Mouse (Mus musculus) forebrain, embryonic 14.5 days (tissue): ENCODE measurements around the gene Ak4. TPM values are rescaled to one million over a fixed set of nuclear protein-coding genes. Genes with fewer than 3 reads are reported as not detected.

Source experiments
- ATAC-seq: fragments of 200-750 bp; cut with Nextera tagmentation; 2 replicates; pipeline ENCODE4 v1.8.0; 2017; ENCODE audit warnings: mild to moderate bottlenecking, moderate library complexity
- DNase-seq: peaks from one replicate; pipeline ENCODE4 v3.0.0-alpha.2; 2015; ENCODE audit warnings: low spot score
- H3K27ac ChIP-seq: fragments of 300-500 bp; sonication (generic); 2 replicates; pipeline ENCODE4 v1.5.1; 2014; ENCODE audit warnings: low read depth, mild to moderate bottlenecking, control low read depth, low read length, moderate library complexity
- H3K27me3 ChIP-seq: fragments of 300-500 bp; sonication (generic); replicated peaks from 2 replicates; pipeline ENCODE4 v1.6.1; 2014; ENCODE audit warnings: low read length, control low read depth, mixed read lengths; ENCODE audit not compliant: control insufficient read depth, insufficient read depth
- H3K36me3 ChIP-seq: fragments of 300-500 bp; sonication (generic); 2 replicates; pipeline ENCODE4 v1.6.1; 2014; ENCODE audit warnings: low read length, control low read depth; ENCODE audit not compliant: control insufficient read depth, insufficient read depth
- H3K4me1 ChIP-seq: fragments of 300-500 bp; sonication (generic); 2 replicates; pipeline ENCODE4 v1.6.1; 2014; ENCODE audit warnings: antibody characterized with exemption, low read length, control low read depth; ENCODE audit not compliant: control insufficient read depth, insufficient read depth
- H3K4me2 ChIP-seq: fragments of 300-500 bp; sonication (generic); 2 replicates; pipeline ENCODE4 v1.6.1; 2014; ENCODE audit warnings: mild to moderate bottlenecking, control low read depth, low read length
- H3K4me3 ChIP-seq: fragments of 300-500 bp; sonication (generic); 2 replicates; pipeline ENCODE4 v1.5.1; 2014; ENCODE audit warnings: low read depth, low read length, control low read depth
- H3K9ac ChIP-seq: fragments of 300-500 bp; sonication (generic); 2 replicates; pipeline ENCODE4 v1.6.1; 2014; ENCODE audit warnings: mild to moderate bottlenecking, low read length, control low read depth, moderate library complexity
- H3K9me3 ChIP-seq: fragments of 300-500 bp; sonication (generic); replicated peaks from 2 replicates; pipeline ENCODE4 v1.6.1; 2016; ENCODE audit warnings: low read length, control low read depth, mixed read lengths; ENCODE audit not compliant: control insufficient read depth
- WGBS: fragments of 180-500 bp; shearing (Covaris S2); extraction: QIAGEN DNeasy Blood & Tissue Kit; methylation state at CpG from one replicate; pipeline ENCODE4 v1.1.7; 2014; 5-methylcytosine and 5-hydroxymethylcytosine counted together
- polyA plus RNA-seq: library from polyadenylated mRNA; unstranded; fragments of >200 nt; fragmentation: Nextera tagmentation; extraction: Ambion mirVana; gene quantifications from 2 replicates; pipeline ENCODE4 v1.2.1, GENCODE M21; 2014

Ak4 gene
- polyA plus RNA-seq, 1 experiment from 2014 or later, result 4.6 TPM

DNA sequence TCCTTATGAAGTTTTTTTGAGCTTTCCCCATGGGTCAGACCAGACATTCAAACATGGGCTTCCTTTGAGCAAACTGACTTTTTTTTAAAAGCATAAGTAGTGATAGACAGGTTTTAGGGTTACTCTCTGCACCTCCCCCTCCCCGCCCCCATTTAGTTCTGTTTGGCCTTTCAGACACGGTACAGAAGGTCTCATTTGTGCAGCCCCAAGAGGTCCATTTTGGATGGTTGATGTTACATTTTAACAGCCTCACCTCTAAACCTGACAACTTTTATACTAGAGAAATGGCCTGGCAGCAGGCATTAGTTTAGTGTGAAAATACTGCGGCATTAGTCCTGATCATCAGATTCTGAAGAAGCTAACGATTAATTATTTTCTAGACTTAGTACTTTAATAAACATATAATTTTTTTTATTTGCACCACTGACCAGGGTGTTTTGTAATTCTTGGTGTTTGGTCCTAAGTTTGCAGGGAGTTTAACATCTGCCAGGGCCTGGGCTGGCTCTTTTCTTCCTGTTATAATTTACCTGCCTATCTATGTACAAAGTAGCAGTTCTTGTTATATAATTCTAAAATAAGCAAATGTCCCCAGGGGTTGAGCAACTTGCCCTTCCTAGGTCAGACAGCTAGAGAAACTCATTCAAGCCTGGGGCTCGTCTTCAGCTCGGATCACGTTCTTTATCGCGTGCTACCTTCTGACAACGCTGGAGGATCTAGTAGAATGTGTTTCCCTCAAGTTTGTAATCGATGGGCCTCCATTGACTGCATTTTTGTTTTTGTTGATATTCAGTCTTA lies 9.0 kb downstream of the Ak4 start:
- DNase-seq, result no peak
- no peak for ATAC-seq
- no peaks in the 10 kb centered on the region for H3K27me3 ChIP-seq
- no peak overlapping the region for H3K4me2 ChIP-seq
- 87% methylated on average over 11 of the region's 11 CpGs for WGBS
- H3K4me1 ChIP-seq, result no peaks in the 10 kb centered on the region
- 0 out of 2 replicates have a peak, but pooled peaks cover 3% of the 10 kb centered on the region for H3K36me3 ChIP-seq
- no peak overlapping the region for H3K9ac ChIP-seq
- H3K4me3 ChIP-seq, result no peak overlapping the region
- no peaks in the 10 kb centered on the region for H3K9me3 ChIP-seq
- no peak overlapping the region for H3K27ac ChIP-seq

DNA sequence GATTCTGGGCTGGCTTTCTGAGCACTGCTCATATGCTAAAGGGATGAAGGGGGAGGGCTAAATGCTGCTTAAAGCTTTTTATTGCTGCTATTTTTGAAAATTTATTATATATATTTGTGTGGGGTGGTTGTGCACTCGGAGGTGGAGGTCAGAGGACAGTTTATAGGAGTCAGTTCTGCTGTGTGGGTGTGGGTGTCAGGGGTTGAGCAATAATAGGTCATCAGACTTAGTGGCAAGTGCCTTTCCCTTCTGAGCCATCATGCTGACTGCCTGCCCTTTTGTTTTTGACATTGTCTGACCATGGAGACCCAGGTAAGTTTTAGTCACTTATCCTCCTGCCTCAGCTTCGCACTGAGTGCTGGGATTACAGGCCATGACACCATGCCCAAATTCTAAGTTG lies 10.0 kb downstream of the Ak4 start:
- H3K4me2 ChIP-seq, result no peak overlapping the region
- DNase-seq (no peak), ATAC-seq (no peak)
- no peak overlapping the region for H3K9ac ChIP-seq
- H3K27me3 ChIP-seq, result no peaks in the 10 kb centered on the region
- no peak overlapping the region for H3K4me3 ChIP-seq
- H3K4me1 ChIP-seq, result no peaks in the 10 kb centered on the region
- H3K27ac ChIP-seq, result no peak overlapping the region
- H3K36me3 ChIP-seq, result 0 out of 2 replicates have a peak, but pooled peaks cover 3% of the 10 kb centered on the region
- H3K9me3 ChIP-seq, result no peaks in the 10 kb centered on the region
- WGBS, result 92% methylated on average over 2 of the region's 2 CpGs

DNA sequence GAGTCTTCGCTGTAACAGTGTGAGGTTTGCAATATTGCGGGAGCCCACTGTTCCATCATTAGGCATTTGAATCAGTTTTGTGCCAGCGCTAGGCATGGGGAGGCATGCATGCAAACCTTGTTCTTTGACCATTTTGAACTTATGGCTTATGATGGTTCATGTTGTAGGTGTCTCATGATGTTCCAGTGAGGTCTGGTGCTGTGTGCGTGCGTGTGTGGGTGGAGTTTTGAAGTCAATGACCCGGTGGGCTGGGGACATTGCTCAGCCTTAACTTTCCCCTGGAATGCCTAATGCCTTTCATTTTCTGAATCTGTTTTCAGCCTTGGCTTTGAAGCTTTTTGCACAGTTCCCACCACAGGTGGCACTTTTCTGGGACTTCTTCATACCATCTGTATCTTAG lies 10.9 kb downstream of the Ak4 start:
- Histone ChIP-seq H3K27ac (no peak overlapping the region), H3K4me1 (no peaks in the 10 kb centered on the region)

DNA sequence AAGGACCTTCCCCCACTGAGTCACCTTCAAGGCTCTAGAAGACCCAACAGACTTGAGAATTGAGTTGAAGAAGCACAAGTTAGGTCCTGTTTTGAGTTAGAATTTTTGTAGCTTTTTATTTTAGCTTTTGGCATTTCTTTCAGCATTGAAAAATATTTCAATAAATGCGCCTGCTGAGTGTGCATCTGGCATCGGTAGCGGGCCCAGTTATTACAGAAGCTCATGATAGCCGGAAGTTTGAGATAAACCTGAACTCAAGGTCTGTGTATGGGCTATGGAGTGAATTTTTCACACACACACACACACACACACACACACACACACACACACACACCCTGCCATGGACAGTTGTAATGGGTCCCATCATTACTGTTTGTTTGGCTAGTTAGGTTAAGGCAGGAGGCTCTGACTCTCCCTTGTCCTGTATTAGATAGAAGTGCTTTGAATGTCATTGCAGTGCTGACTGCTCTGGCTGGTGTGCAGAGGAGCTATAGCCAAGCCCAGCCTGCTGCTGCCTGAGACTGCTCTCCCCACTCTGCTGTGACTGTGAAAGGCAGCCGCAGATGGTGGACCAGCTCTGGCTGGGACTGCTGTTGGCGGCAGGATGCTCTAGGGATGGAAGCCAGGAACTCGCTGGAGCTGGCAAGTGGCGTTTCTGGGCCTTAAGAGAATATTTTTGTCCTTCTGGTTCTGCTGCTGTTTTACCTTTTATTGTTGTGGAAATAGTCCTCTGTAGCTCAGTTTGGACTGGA lies 17.9 kb downstream of the Ak4 start:
- WGBS, result 75% methylated on average over 8 of the region's 8 CpGs
- no peaks in the 10 kb centered on the region; the same call in 1 of the 2 replicates for H3K4me1 ChIP-seq
- H3K9me3 ChIP-seq, result no peaks in the 10 kb centered on the region
- peak overlapping the region; percentile 33; the same call in 1 of the 2 replicates for H3K27ac ChIP-seq
- no peaks in the 10 kb centered on the region for H3K36me3 ChIP-seq
- no peak overlapping the region for H3K4me3 ChIP-seq
- no peak overlapping the region for H3K4me2 ChIP-seq
- no peak overlapping the region for H3K9ac ChIP-seq
- ATAC-seq (peak; percentile 93), DNase-seq (peak; percentile 82)
- no peaks in the 10 kb centered on the region for H3K27me3 ChIP-seq

More for the DNA sequence above, 10.9 kb downstream of the Ak4 start:
- no peak for DNase-seq
- H3K9me3 ChIP-seq, result no peaks in the 10 kb centered on the region
- no peak overlapping the region for H3K9ac ChIP-seq
- no peak for ATAC-seq
- WGBS, result 95% methylated on average over 6 of the region's 6 CpGs
- no peaks in the 10 kb centered on the region for H3K27me3 ChIP-seq
- H3K4me2 ChIP-seq, result no peak overlapping the region
- H3K36me3 ChIP-seq, result 0 out of 2 replicates have a peak, but pooled peaks cover 3% of the 10 kb centered on the region
- no peak overlapping the region for H3K4me3 ChIP-seq

DNA sequence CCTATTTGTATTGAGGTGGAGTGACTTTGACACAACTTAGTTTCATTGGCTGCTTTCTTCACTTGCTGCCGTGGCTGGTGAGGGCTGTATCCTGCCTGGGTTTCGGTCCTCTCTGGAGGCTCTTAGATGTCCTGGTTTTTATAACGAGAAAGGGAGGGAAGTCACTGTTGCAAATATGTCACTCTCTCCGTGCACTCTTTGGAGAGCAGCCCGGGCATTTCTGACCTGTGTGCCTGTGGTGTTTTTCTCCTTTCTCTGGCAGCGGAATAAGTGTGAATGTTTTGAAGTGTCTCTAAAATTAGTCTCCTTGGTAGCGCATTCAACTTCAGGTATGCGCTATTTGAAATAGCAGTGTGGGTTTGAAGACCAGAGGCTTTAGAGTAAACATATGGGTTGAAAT lies 19.2 kb downstream of the Ak4 start:
- Histone ChIP-seq H3K4me2 (no peak overlapping the region), H3K36me3 (no peaks in the 10 kb centered on the region), H3K27me3 (no peaks in the 10 kb centered on the region), H3K4me3 (no peak overlapping the region), H3K9me3 (no peaks in the 10 kb centered on the region), H3K4me1 (no peaks in the 10 kb centered on the region; the same call in 1 of the 2 replicates), H3K27ac (no peak overlapping the region), H3K9ac (no peak overlapping the region)
- no peak for DNase-seq
- no peak for ATAC-seq
- 68% methylated on average over 8 of the region's 8 CpGs for WGBS

DNA sequence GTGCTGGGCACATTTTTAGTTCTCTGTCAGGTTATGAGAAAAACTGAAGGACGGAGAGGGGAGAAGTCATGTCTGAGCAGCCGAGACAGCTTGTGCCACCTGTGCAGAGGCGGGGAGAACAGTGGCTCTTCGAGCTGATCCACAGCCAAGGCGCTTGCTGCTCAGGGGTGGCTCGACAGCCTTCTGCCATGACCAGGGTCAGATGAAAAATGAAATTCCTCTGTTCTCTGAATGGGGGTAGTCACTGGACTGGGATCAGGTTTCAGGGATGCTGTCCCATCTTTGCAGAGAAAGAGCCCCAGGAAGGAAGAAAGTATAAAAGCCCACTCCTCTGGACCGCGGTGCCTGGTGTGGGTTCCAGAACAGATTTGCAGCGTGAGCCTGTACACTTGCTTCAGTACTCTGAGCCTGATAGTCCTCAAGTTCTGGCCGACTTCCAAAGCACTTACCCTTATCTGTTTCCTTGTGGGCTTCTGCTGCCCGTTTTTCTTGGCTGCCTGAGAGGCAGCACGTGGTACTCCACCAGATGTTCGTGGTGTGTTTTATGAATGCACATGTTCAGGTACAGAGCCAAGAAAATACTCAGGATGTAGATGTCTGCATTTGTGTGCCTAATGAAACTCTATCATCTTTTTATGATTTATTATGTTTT lies 20.8 kb downstream of the Ak4 start:
- H3K4me1 ChIP-seq, result no peaks in the 10 kb centered on the region; the same call in 1 of the 2 replicates
- 69% methylated on average over 13 of the region's 13 CpGs for WGBS
- no peak overlapping the region for H3K4me2 ChIP-seq
- H3K9ac ChIP-seq, result no peak overlapping the region
- peak; percentile 70 for DNase-seq
- H3K27ac ChIP-seq, result no peak overlapping the region
- no peaks in the 10 kb centered on the region for H3K9me3 ChIP-seq
- H3K4me3 ChIP-seq, result no peak overlapping the region
- H3K36me3 ChIP-seq, result no peaks in the 10 kb centered on the region
- peak; percentile 49 for ATAC-seq
- no peaks in the 10 kb centered on the region for H3K27me3 ChIP-seq

DNA sequence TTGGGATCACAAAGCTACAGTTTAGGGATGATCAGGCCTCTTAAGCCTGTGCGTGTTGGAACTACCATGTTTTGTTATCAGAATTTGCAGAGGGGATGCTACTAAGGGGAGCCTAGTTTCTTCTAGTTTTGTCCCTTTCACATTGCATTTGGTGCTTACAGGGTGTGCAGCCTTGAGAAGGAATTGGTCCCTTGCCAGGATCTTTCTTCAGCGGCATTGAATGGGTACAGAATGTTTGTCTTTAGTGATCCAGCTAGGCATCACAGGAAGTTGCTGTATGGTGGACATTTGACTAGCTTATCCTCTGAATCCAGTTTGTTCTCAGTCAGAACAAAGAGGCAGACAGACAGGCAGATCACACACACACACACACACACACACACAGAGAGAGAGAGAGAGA lies 23.7 kb downstream of the Ak4 start:
- Histone ChIP-seq H3K4me2 (no peak overlapping the region), H3K9me3 (no peaks in the 10 kb centered on the region), H3K4me3 (no peak overlapping the region), H3K9ac (no peak overlapping the region), H3K27ac (no peak overlapping the region), H3K36me3 (no peaks in the 10 kb centered on the region), H3K27me3 (no peaks in the 10 kb centered on the region), H3K4me1 (no peaks in the 10 kb centered on the region; the same call in 1 of the 2 replicates)
- ATAC-seq (no peak), DNase-seq (peak; percentile 63)
- 52% methylated on average over 2 of the region's 2 CpGs for WGBS

DNA sequence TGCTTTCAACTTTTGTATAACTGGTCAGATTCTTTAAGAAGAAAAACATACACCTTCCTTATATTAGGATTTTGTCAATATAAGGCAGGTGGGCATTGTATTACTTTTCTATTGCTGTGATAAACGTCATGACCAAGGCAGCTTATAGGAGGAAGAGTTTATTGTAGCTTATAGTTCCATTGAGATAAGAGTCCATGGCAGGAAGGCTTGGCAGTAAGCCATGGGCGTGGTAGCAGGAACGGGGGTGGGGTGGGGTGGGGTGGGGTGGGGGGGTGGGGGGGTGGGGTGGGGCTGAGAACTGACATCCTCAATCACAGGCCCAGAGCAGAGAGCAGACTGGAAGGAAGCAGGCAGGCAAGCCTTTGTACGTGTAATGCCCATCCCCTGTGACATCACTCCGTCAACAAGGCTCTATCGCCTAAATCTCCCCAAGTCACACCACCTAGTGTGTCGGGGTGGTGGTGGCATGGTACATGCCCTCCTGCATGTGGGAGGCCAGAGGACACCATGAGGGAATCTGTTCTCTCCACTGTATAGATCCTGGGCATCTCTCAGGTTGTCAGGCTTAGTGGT lies 24.4 kb downstream of the Ak4 start:
- Histone ChIP-seq H3K9ac (no peak overlapping the region), H3K36me3 (no peaks in the 10 kb centered on the region), H3K9me3 (no peaks in the 10 kb centered on the region), H3K27me3 (no peaks in the 10 kb centered on the region), H3K4me1 (no peaks in the 10 kb centered on the region; the same call in 1 of the 2 replicates), H3K4me3 (no peak overlapping the region), H3K27ac (no peak overlapping the region), H3K4me2 (no peak overlapping the region)
- WGBS, result 84% methylated on average over 7 of the region's 7 CpGs
- ATAC-seq, result no peak
- no peak for DNase-seq
